Mouse (Mus musculus): ENCODE measurements around the gene Snrpa.

DNA sequence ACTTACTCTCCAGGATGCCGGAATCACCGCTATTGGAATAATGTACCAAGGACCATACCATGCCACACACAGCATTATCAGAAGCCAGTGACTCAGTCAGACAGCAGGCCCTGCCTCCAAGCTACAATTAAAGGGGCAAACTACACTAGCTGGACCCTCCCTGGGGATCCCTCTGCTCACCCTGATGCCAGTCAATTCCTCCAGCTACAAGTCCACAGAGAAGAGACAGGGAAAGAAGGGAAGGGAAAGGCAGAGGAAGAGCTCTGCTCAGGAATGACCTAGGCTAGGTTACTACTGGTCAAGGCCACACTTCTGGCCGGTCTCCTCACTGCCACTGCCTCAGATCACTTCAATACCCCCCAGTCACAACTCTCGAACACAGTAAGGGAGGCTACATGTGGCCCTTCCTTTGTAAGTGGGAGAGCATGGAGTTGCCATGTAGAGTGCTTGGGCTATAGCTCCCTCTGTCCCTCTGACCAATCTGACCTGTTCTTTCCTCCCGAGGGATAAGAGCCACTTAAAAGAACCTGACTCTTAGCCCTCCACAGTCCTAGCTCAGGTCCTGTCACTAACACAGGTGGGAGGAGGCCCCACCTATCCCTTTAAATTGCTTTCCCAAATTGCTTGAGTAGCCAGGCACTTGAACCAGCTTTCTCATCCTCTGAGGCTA lies 33.2 kb downstream of the Snrpa start:
- TF ChIP-seq POLR2A (IDR thresholded peaks at IDR 0.05; ENCODE audit: borderline replicate concordance, extremely low read depth, insufficient read depth, insufficient read length, poor library complexity, severe bottlenecking), result no peak
- TF ChIP-seq CTCF (IDR thresholded peaks at IDR 0.05; ENCODE audit: borderline replicate concordance, extremely low read depth, insufficient read depth, insufficient read length), result no peak
